Mouse (Mus musculus) lung, embryonic 16.5 days (tissue): ENCODE data around the gene Il27ra. TPM values are rescaled to one million over a fixed set of nuclear protein-coding genes. Genes with fewer than 3 reads are reported as not detected.
A peak's percentile ranks its signal among the peaks of the same experiment; 100 is the strongest.

ENCODE experiments used
- ATAC-seq: fragments of 200-750 bp; cut with Nextera tagmentation; 2 replicates; pipeline ENCODE4 v1.8.0; 2017; ENCODE audit warnings: low read depth, mild to moderate bottlenecking, moderate library complexity
- H3K27ac ChIP-seq: fragments of 300-500 bp; sonication (generic); 2 replicates; pipeline ENCODE4 v1.5.1; 2014; ENCODE audit warnings: mild to moderate bottlenecking, control low read depth, low read length
- H3K27me3 ChIP-seq: fragments of 300-500 bp; sonication (generic); 2 replicates; pipeline ENCODE4 v1.6.1; 2014; ENCODE audit warnings: low read depth, low read length, mixed read lengths; ENCODE audit not compliant: control insufficient read depth, insufficient read depth
- H3K36me3 ChIP-seq: fragments of 300-500 bp; sonication (generic); 2 replicates; pipeline ENCODE4 v1.6.1; 2014; ENCODE audit warnings: low read length; ENCODE audit not compliant: control insufficient read depth, insufficient read depth
- H3K4me1 ChIP-seq: fragments of 300-500 bp; sonication (generic); replicated peaks from 2 replicates; pipeline ENCODE4 v1.6.1; 2014; ENCODE audit warnings: low read length, mixed read lengths; ENCODE audit not compliant: control insufficient read depth, insufficient read depth
- H3K4me2 ChIP-seq: fragments of 300-500 bp; sonication (generic); 2 replicates; pipeline ENCODE4 v1.6.1; 2014; ENCODE audit warnings: low read depth, low read length, control low read depth
- H3K4me3 ChIP-seq: fragments of 300-500 bp; sonication (generic); 2 replicates; pipeline ENCODE4 v1.5.1; 2014; ENCODE audit warnings: mild to moderate bottlenecking, low read length, control low read depth
- H3K9ac ChIP-seq: fragments of 300-500 bp; sonication (generic); 2 replicates; pipeline ENCODE4 v1.6.1; 2014; ENCODE audit warnings: low read length, control low read depth
- H3K9me3 ChIP-seq: fragments of 300-500 bp; sonication (generic); 2 replicates; pipeline ENCODE4 v1.6.1; 2016; ENCODE audit warnings: low read length; ENCODE audit not compliant: control insufficient read depth
- WGBS: fragments of 180-500 bp; shearing (Covaris S2); extraction: QIAGEN DNeasy Blood & Tissue Kit; methylation state at CpG from one replicate; pipeline ENCODE4 v1.1.7; 2014; 5-methylcytosine and 5-hydroxymethylcytosine counted together
- polyA plus RNA-seq: library from polyadenylated mRNA; unstranded; fragments of >200 nt; fragmentation: Nextera tagmentation; extraction: Ambion mirVana; gene quantifications from 2 replicates; pipeline ENCODE4 v1.2.1, GENCODE M21; 2015

The Il27ra gene
- polyA plus RNA-seq, 1 experiment from 2014 or later = 1.6 TPM

DNA sequence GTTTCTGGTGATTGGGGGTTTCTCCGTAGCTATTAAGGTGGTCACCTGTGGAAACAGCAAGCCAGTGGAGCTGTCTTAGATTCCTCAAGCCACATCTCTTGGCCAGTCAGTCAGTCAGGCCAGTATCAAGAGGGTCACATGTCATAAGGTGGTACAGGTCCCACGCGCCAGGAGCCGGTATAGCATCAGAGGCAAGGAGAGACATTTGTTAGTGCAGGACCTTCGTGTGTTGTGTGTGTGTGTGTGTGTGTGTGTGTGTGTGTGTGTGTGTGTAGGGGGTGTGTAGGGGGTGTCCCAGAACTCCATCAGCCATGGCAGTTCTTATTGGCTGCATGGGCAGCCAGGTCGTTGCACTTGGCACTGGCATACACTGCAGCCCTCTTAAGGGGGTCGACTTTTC is 25.5 kb upstream of the Il27ra start:
- Histone ChIP-seq H3K4me1 (peaks cover 26% of the 10 kb centered on the region), H3K36me3 (no peaks in the 10 kb centered on the region), H3K4me2 (peak overlapping the region; percentile 45), H3K27ac (no peak overlapping the region), H3K9me3 (no peaks in the 10 kb centered on the region), H3K9ac (peak overlapping the region; percentile 1; the same call in 1 of the 2 replicates), H3K27me3 (no peaks in the 10 kb centered on the region), H3K4me3 (peak overlapping the region; percentile 89)
- 72% methylated on average over 7 of the region's 7 CpGs for WGBS
- no peak for ATAC-seq

DNA sequence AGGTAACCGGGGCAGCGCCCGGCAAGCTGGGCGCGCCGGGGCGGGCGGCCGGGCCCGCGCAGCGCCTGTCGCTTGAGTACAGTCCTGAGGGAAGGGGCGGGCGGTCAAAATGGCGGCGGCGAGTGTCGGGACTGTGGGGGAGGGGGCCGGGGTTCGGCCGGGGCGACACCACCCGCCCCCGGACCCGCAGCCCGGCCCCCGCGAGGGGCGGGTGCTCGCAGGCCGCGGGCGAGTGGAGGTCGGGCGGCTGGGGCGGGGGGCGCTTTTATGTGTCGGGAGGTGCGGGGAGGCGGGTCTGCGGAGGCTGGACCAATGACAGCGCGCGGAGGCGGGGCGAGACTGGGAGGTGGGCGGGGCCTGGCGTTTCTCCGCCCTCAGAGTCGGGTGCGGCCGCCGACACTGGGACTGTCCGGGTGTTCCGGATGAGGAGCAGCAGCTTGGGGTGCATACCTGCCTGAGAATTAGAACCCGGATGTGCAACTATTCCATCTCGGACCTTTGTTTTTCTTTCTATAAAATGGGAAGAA is 24.7 kb upstream of the Il27ra start:
- H3K4me1 ChIP-seq = peaks cover 26% of the 10 kb centered on the region

DNA sequence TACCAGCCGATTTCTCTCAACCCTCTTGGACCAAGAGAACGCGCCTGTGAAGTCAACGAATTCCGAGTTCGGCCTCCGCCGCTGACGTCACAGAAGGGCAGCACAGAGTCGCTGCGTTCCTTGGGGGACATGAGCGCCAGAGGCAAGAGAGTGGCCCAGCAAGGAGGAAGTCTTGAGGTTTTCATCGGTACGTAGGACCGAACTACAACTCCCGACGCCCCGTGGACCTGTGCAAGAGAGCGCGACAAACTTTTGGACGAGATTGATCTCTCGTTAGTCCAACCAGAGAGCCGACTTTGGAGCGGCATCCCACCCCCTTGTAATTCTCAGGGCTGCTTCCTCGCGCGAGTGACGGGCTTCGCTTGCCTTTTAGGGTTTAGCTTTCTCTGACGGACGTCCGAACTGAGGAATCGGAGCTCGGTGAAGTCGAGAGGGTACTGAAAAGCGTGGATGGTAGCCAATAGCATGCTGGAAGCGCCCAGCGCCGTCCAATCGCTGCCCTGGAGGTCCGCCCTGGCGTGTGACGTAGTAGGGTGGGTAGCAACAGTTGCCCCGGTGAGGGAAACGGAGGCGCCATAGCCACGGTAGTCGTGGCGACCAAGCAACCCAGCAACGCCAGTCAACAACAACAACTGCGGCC is 24.0 kb upstream of the Il27ra start, which contains the start of gene Rfx1:
Rfx1 (plus strand) TSS at position 544 of the 640 bp plus-strand sequence.
- Histone ChIP-seq H3K27ac (peak within 1 kb of the TSS; percentile 98), H3K9ac (peak within 1 kb of the TSS; percentile 91), H3K4me3 (peak within 1 kb of the TSS; percentile 89), H3K36me3 (no peaks in the 10 kb centered on the region), H3K27me3 (no peaks in the 10 kb centered on the region), H3K9me3 (no peaks in the 10 kb centered on the region), H3K4me2 (peak within 1 kb of the TSS; percentile 61), H3K4me1 (peaks cover 26% of the 10 kb centered on the region)
- peak; percentile 97 for ATAC-seq
- under 1% methylated on average over 51 of the region's 51 CpGs for WGBS

More for the DNA sequence above, 24.7 kb upstream of the Il27ra start:
- Histone ChIP-seq H3K9ac (peak overlapping the region; percentile 91), H3K4me2 (peak overlapping the region; percentile 45), H3K4me3 (peak overlapping the region; percentile 89), H3K27ac (peak overlapping the region; percentile 98), H3K27me3 (no peaks in the 10 kb centered on the region), H3K36me3 (no peaks in the 10 kb centered on the region), H3K9me3 (no peaks in the 10 kb centered on the region)
- ATAC-seq = peak; percentile 75
- under 1% methylated on average over 44 of the region's 58 CpGs for WGBS

GRCm38 (mm10) chr8:84065457-84066072 is 23.2 kb upstream of the Il27ra start:
- Histone ChIP-seq H3K4me1 (peaks cover 26% of the 10 kb centered on the region), H3K27me3 (no peaks in the 10 kb centered on the region), H3K4me3 (peak overlapping the region; percentile 53), H3K9me3 (no peaks in the 10 kb centered on the region), H3K9ac (peak overlapping the region; percentile 71), H3K4me2 (peak overlapping the region; percentile 61), H3K27ac (peak overlapping the region; percentile 76), H3K36me3 (no peaks in the 10 kb centered on the region)
- WGBS = 18% methylated on average over 5 of the region's 5 CpGs
- no peak for ATAC-seq

GRCm38 (mm10) chr8:84065037-84065436 is 22.6 kb upstream of the Il27ra start, which contains the start of gene Gm10643:
Gm10643 (minus strand) TSS chr8:84065137.
- 80% methylated on average over 1 of the region's 1 CpGs for WGBS
- H3K27me3 ChIP-seq = no peaks in the 10 kb centered on the region
- peak within 1 kb of the TSS; percentile 61 for H3K4me2 ChIP-seq
- no peaks in the 10 kb centered on the region for H3K36me3 ChIP-seq
- H3K4me3 ChIP-seq = peak within 1 kb of the TSS; percentile 53
- no peaks in the 10 kb centered on the region for H3K9me3 ChIP-seq
- H3K9ac ChIP-seq = peak within 1 kb of the TSS; percentile 71
- peak within 1 kb of the TSS; percentile 76 for H3K27ac ChIP-seq
- ATAC-seq = no peak
- H3K4me1 ChIP-seq = peaks cover 25% of the 10 kb centered on the region

GRCm38 (mm10) chr8:84063861-84064610 is 21.6 kb upstream of the Il27ra start:
- Histone ChIP-seq H3K4me1 (peaks cover 16% of the 10 kb centered on the region), H3K4me2 (no peak overlapping the region), H3K9me3 (no peaks in the 10 kb centered on the region), H3K36me3 (no peaks in the 10 kb centered on the region), H3K27ac (no peak overlapping the region), H3K27me3 (no peaks in the 10 kb centered on the region), H3K4me3 (no peak overlapping the region), H3K9ac (no peak overlapping the region)
- WGBS = 63% methylated on average over 8 of the region's 8 CpGs
- ATAC-seq = no peak

DNA sequence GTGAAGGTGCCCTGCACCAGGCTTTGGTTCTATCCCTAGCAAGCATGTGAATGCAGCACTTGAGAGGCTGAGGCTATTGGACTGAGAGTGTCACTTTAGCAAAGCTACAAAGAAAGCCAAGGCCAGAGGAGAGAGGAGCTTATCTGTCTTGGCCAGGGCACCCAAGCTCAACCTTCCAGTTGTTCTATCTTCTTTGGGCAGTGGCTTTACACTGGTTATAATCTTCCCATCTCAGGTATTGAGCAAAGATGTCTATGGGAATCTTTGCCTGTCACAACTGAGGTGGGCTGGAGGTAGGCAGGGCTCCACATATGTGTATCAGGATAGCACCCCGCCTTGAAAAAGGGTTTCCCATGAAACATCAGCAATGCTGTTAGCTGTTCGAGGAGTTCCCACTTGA is 17.9 kb upstream of the Il27ra start:
- no peaks in the 10 kb centered on the region for H3K9me3 ChIP-seq
- no peak overlapping the region for H3K4me3 ChIP-seq
- no peaks in the 10 kb centered on the region for H3K27me3 ChIP-seq
- no peak overlapping the region for H3K27ac ChIP-seq
- ATAC-seq = no peak
- H3K4me2 ChIP-seq = no peak overlapping the region
- no peaks in the 10 kb centered on the region for H3K4me1 ChIP-seq
- WGBS = 84% methylated on average over 2 of the region's 2 CpGs
- H3K36me3 ChIP-seq = no peaks in the 10 kb centered on the region
- no peak overlapping the region for H3K9ac ChIP-seq

GRCm38 (mm10) chr8:84059226-84059625 is 16.8 kb upstream of the Il27ra start:
- no peak overlapping the region for H3K9ac ChIP-seq
- ATAC-seq = no peak
- no peak overlapping the region for H3K4me2 ChIP-seq
- no peaks in the 10 kb centered on the region for H3K36me3 ChIP-seq
- no peaks in the 10 kb centered on the region for H3K9me3 ChIP-seq
- no peaks in the 10 kb centered on the region for H3K4me1 ChIP-seq
- no peak overlapping the region for H3K27ac ChIP-seq
- WGBS = 89% methylated on average over 2 of the region's 2 CpGs
- H3K4me3 ChIP-seq = no peak overlapping the region
- H3K27me3 ChIP-seq = no peaks in the 10 kb centered on the region

- ATAC-seq = no peak
- Histone ChIP-seq H3K4me3 (no peak overlapping the region), H3K36me3 (no peaks in the 10 kb centered on the region), H3K4me2 (no peak overlapping the region), H3K27ac (no peak overlapping the region), H3K9ac (no peak overlapping the region), H3K4me1 (peaks cover under 1% of the 10 kb centered on the region; the same call in 1 of the 2 replicates), H3K27me3 (no peaks in the 10 kb centered on the region), H3K9me3 (0 out of 2 replicates have a peak, but pooled peaks cover 2% of the 10 kb centered on the region)
- 88% methylated on average over 1 of the region's 1 CpGs for WGBS
Measured at GRCm38 (mm10) chr8:84057827-84058226, 15.4 kb upstream of the Il27ra start.
